Mouse (Mus musculus) embryo, embryonic 10.5 days (tissue): ENCODE measurements at regions not wholly inside any gene's neighbourhood (a gene's known extent, or its start where the extent isn't known, plus 50 kb on each side); places are given as distances from the start of the nearest gene placed in this dataset.

Experiments
- DNase-seq: peaks from one replicate; pipeline ENCODE4 v3.0.0-alpha.2; 2015; ENCODE audit warnings: low spot score

DNA sequence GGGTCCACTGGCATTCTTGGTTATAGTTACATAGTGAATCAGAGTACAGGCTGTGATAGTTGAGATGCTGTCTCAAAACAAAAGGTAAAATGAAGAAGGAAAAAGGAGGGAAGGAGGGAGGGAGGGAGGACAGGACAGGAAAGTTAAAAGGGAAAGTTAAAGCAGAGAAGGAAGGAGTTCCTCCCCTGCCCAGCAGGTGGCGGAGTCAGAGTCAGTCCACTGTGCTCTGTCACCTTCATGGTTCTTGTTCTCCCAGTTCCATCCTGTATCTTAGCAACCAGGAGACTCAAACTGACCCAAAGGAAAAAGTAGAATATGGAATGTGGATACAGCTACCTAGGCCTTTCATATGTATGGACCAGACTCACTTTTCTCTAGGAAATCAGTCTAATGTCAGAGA lies 288.3 kb downstream of the Pdcd6ip start:
- peak; percentile 15 for DNase-seq

DNA sequence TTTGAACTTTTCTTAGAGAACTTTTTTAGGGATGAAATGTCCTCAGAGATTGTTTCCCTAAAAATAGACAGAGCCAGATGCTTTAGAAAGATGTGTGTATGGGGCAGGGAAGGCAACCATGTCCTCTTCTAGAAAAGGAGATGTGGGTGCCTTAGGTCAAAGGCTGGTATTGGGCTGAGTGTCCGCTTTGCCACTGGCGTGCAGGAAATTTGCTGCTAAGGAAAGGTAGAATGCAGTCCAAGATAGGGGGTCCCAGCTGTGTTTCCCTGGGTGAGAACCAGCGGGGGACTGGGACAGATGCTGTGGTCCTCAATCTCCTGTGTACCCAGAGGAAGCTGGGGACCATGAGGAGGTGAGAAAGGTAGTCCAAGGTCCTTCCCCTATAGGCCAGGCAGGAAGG lies 291.0 kb downstream of the Pdcd6ip start:
- no peak for DNase-seq

DNA sequence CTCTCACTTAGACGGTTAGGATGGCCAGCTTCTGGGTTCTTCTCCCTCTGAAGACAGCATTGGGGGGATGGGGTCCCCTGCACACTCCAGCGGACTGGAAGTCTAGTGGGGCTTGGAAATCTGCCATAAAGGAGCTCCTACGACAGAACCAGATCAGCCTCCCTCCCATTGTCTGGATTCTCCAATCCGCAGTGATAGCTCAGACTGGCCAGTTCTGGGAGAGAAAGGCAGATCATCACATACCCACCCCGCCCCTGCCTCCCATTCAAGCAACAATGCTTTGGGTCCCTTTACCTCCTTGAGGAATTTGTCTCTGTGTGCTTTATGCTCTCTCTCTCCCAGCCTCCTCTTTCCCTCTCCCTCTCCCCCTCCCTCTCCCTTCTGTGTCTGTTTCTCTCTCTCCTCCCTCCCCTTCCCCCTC lies 292.5 kb downstream of the Pdcd6ip start:
- DNase-seq, result peak; percentile 50

DNA sequence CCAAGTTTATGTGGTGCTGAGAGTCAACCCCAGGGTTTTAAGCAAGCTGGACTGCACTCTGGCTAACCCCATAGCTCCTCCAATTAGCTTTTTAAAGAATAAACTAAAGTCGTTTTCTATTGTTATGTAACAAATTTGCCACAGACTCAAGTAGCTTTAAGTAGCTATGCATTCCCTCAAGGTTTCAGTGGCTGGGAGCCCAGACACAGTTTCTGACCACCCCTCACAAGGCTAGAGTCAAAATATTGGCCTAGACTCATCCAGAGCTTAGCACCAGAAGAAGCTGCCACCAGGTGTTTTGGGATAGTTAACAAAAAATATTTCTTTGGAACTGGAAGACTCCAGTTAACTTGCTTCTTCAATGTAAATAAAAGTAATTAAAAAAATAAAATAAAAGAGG lies 293.4 kb downstream of the Pdcd6ip start:
- no peak for DNase-seq

DNA sequence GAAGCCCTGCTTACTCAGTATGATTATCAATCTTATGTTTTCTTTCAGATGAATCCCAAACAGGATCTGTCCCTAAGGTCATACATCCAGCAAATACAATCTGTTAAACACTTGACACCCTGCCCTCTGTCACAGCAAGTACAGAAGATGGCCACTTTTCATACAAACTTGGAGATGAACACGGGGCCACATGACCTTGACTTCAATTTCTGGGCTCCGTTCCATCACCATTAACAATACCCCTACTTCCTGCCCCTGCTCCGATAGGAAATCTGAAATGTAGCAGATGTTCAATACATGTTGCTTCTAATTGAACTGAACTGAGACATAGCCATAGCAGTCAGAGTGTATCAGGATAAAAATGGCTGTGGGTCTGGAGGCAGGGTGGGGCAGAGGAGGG lies 294.2 kb downstream of the Pdcd6ip start:
- DNase-seq, result no peak

DNA sequence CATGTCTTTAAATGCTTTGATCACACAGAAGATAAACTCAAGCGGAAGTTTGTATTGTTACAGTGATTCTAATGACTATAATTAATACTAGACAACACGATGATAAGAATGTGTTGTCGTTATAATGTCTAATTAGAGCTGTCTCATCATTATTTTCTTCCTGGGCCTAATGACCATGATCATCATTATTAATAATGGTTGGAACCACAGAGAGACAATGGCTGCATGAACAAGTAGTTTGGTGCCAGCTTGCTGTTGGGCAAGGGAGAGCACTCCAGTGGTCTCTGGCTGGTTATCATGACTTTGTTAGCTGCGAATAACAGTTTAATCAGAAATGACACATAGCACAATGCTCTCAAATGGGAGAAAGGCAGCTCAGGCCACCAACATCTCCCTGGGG lies 296.4 kb downstream of the Pdcd6ip start:
- no peak for DNase-seq

DNA sequence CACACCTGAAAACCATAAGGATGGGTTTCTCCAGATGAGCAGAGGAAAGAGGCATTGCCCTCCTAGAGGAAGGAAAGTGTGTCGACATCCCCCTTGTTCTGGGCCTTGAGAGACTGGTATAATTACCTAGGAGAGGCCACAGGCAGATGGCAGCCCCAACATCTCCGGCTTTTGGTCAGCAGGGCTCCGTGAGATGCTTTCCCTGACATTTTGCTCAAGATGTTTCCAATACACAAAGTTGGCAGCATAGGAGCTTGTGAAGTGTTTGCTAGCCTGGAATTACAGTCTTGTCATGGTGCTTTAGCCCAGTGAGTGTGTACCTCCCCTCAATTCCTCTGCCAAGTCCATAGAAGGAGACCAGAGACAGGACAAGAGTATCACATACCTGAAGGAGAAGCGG lies 299.5 kb downstream of the Pdcd6ip start:
- no peak for DNase-seq

DNA sequence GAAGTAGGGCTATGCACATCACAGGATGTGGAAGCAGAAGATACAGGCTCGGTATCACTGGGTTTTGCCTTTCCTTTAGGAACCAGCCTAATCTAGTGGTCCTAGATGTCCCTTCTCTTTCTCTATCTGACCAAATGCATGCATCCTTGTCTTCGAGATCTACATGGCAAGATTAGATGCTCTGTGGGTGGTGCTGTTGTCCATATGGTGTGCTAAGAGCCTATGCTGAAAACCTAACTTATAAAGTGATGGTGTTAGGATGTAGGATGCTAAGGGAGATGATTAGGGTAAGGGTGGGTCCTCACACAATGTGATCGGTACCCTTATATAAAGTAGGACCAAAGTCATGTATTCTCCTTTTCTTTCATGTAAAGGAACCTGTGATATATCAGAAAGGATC lies 313.7 kb downstream of the Pdcd6ip start:
- DNase-seq, result no peak

DNA sequence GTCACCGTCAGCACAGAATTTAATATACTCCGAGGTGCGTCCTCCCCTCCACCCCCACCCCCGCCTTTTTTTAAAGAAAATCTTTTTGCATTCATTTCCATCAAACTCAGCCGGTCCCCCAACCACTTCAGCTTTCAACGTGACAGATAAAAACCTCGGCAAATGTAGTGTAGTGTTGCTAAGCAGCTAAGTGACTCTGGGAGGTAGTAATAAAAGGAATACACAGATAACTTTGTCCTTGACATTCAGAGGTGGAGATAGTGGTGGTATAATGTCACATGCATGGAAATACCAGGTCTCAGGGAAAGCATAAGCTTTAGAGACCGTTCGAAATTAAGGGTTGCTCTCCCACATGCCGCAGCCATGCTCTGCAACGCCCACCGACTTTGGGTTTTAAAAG lies 320.7 kb downstream of the Pdcd6ip start:
- DNase-seq, result no peak

DNA sequence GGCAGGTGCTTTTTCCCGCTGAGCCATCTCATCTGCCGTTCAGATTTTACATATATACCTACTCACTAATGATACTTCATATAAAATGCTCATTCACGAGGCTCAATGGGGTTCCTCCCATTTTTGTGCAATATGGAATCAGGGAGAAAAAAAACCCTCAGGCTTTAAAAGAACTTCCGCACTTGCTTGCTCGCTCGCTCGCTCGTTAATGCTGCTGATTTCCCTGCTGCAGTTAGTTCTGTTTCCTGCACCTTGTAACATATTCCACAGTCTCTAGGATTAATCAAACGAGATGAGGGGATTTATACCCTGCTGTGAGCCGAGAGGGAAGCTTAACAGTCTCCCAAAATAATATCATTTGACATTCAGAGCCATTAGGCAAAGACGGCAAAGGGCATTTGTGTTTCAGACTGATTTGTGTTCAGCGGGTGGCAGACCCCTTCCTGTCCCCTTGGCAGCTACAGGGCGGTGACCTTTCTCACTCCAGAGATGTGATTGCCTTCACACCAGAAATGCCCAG lies 326.4 kb downstream of the Pdcd6ip start:
- no peak for DNase-seq

DNA sequence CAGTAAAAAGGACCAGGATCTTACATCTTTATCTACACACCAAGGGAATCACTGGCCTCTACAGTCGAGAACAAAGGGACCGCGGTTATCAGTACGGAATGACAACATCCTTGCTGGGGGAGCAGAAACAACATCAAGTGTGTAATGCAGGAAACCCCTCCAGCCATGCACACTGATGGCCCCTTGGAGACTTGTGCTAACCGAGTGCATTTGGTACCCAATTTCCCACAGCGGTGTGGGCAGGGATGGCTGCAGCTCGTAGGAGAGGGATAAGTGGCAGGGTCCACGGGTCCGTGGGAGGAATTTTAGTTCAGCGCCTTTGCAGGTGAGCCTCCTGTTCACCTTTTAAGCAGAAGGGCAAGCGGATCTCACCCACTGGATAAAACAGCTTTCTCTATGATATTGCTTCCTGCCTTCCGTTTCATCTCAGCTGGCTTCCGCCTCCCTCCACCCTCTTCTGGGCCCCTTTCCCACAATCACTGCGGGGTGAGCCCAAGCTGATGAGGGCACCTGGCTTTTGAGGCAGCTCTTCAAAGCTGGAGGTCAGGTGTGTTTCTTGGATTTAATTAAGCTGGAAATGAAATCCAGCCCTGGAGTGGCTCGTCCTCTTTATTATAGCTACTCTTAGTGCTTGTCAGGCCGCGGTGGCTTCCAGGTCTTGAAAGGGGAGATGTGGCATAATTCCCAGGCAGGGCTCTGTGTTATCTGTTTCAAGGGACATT lies 327.5 kb downstream of the Pdcd6ip start:
- no peak for DNase-seq

DNA sequence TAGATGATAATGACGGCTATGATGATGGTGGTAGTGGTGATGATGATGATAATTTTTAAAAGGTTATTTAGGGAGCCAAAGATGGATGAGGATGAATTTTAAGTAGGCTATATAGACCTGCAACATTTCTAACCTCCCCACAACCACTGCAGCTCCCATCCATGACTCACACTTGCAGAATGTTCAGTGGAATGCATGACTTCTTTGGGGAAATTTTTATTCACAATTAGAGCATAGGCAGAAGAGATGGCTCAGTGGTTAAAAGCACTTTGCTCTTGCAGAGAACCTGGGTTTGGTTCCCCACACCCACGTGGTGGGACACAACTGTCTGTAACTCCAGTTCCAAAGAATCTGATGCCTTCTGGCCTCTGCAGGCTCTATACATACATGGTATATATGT lies 329.5 kb downstream of the Pdcd6ip start:
- no peak for DNase-seq

DNA sequence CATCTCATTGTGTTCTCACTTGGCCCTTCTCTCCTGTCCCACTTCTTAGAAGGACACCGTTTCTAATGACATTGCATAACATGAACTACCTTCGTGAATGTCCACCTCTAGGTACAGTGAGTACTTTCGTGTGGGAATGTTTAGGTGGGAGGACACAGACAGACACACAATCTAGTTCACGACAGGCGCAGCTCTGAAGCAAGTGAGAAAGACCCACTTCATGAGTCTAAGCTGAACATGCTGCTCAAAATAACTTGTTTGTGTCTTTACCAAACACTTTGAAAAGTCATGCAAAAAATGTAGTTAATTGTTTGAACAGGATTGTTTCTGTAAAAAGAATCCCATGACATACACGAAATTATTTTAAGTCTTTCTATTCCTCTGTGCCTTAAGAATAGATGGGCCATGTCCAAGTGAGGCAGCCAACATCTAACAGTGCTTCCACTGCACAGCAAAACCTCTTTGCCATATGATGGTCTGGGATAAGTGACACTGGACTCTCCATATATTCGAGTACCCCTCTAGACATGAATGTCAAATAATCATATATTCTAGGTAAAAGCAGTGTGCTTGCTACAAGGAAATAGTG lies 336.2 kb downstream of the Pdcd6ip start:
- no peak for DNase-seq

DNA sequence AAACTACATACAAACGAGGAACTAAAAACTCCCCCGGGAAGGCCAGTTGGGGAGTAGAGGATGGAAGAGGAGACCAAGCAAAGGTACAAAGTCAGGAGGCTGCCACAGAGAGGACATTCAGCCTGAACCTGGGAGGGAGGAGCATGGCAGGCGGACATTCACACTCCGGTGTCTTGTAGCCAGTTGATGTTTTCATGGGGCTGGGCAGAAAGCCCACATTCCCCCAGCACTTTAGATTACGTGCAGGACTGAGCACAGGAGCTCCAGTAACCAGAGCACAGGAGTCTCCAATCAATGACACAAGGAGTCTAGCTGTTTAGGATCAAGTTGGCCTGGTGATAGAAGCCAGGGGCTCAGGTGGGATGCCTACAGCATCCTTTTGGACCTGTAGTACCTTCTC lies 360.1 kb downstream of the Pdcd6ip start:
- DNase-seq, result no peak

DNA sequence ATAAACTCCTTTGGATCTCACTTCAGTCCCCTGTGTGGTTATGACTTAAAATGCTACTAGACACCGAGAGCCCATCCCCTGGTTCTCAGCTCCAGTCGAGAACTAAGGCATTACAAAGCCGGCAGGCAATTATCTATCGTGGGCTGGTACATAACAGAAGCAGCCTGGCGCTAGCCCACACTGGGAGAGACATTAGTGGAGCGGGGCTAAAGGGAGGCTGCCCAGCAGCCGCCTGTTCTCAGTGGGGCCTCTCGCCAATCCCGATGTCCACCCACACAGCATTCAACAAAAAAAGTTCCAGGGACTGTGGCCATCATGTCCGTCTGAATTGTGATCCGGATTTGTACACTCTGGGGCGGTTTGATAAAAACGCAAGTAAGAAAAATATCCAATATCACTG lies 361.5 kb downstream of the Pdcd6ip start:
- no peak for DNase-seq

DNA sequence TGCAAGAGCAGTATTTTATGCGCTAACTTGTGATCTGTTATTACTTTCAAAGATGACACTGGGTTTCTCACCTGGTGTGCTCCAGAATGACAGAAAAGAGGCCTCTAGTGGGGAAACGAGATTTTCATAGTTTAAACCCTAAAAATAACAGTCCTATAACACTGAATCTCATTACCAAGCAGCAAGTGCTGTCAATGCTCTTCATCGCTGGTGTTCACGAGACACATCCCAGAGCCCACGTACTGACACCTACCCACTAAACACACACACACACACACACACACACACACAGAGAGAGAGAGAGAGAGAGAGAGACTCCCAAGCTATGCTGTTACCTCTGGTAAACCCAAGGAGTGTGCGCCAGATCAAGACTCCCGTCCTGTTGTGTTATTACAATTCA lies 365.9 kb downstream of the Pdcd6ip start:
- DNase-seq, result no peak

DNA sequence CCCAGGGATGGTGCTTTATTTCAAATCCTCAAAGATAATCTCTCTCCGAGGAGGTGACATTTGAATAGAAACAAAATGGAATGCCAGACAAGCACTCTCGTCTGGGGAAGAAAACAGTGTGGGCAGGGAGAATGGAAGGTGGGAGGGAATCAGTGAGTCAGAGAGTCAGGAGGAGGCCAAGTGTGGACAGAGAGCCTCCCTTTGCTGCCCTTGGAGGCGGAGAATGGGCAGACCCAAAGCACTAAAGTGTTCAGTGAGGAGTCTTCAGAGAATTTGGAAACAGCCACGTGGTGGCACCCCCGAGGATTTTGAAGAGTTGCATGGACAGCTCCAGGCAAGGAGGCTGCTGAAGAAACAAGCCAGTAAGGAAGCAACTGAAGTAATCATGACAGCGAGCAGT lies 367.2 kb downstream of the Pdcd6ip start:
- no peak for DNase-seq

DNA sequence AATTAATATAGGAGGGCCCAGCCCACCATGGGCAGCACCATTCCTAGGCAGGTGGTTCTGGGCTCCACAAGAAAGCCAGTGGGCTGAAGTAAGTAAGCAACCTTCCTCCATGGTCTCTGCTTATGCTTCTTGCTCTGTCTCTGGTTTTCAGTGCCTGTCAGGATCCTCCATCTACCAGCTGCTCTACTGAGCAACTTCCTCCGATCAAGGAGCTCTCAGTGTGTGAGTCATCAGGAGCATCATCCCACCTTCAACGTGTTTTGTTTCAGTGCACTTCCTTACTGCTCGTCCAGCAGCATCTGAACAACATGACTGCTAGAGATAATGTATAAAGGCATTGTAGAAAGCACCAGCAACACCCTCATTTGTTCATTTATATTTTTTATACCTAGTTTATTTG lies 368.0 kb downstream of the Pdcd6ip start:
- DNase-seq, result no peak

DNA sequence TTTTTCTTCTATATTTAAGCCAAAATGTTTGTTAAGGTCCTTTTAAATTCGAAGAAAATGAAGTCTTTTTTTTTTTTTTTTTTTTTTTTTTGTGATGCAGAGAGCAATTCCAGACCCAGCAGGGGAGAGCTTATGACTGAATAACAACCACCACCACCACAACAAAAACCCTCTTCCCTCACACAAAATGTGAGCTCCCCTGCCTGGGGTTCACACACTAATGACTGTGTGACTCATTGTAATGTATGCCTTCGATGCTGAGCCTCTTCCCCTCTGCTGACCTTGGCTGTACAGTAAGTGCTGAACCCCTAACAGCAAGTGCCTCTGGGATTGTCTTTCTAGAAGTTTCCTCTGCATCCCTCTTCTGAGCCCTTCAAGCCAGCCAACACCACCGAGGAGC lies 383.6 kb downstream of the Pdcd6ip start:
- DNase-seq, result no peak

DNA sequence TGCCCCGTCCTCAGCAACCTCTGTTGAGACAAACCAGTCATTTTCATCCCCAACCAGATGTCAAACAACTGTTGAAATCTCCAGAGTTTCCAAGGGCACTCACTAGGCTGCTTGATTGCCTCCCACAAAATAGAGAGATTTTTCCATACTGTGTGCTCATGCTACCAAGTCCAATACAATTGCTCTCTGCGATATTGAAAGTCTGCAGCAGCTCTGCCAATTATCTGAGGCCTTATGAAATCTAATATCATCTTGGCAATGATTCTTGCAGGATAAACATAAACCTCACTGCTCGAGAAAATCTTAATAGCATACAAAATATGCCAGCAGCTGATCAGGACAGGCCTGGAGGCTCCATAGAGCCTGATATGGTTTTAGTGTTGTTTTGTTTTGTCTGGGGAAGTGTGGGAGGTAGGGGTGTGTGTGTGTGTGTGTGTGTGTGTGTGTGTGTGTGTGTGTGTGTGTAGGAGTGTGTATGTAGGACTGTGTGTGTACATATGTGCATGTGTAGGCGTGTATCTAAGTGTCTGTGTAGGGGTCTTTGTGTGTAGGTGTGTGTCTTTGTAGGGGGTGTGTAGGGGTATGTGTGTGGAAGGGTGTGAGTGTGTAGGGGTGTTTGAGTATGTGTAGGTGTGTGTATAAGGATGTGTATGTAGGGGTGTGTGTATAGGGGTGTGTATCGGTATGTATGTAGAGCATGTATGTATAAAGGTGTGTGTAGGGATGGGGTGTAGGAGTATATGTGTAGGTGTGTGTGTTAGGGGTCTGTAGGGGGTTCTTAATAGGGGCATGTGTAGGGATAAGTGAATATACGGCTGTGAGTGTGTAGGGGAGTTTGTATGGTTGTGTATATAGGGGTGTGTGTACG lies 398.1 kb downstream of the Pdcd6ip start:
- no peak for DNase-seq

DNA sequence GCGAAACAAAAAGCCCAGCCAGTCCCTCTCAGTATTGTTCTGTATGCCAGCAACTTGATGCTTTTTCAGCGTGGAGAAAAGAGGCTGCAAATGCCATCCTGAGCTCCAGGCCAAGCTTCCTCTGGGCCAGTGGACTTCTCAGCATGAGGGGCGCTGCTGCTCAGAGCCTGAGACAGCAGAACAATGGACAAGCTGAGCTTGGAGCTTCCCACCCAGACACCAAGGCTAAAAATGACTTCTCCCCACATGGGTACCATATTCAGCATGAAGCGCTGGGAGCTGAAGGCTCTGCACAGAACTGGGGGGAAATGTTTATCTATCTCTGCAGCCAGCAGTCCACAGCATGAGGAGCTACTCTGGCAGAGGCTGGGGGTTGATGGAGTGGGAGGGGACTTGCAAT lies 402.3 kb downstream of the Pdcd6ip start:
- no peak for DNase-seq

DNA sequence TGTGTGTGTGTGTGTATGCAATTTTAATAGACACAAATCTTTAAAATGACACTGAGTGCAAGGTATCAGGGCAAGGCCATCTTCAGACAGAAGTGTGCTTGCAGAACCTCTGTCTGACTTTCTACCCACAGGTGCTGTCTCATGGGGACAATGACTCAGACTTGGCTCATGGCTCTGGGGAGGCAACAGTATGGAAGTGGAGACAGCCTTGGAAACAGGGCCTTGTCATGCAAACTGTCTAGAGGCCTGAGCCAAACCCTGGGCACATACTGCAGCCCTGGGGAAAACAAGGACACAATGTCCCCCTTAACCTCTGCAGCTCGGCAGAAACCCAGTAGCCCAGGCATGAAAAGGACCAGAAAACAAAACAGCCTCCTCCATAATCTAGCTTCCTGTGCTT lies 405.6 kb downstream of the Pdcd6ip start:
- DNase-seq, result no peak

DNA sequence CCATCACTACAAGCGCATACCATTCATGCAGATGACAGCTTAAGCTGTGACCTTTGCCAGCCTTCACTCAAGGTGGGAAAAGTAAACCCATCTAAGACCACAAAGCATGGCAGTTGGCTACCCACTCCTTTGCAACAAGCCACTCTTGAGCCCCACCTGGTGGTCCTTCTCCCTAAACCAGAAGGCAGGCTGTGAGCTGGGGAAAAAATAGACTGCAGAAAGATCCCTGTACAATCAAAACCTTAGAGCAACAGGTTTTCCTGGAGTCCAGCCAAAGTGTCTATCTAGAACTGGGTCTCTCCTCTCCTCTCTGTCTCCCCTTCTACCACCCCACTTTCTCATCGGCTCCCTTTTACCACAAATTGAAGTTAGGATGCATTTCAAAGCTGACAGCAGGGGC lies 407.2 kb downstream of the Pdcd6ip start:
- peak; percentile 69 for DNase-seq
